Mouse (Mus musculus): ENCODE measurements at regions not wholly inside any gene's neighbourhood (a gene's known extent, or its start where the extent isn't known, plus 50 kb on each side); places are given as distances from the start of the nearest gene placed in this dataset.
"Not testable (repeated sequence)": the region's sequence is repeated elsewhere in the genome, so short reads cannot be mapped to it uniquely, and the experiment has no call there.

GRCm38 (mm10) chr5:78075203-78075602, 667.4 kb upstream of the Igfbp7 start:
- DNase-seq (ENCODE audit: low spot score): no peak

- no peak for DNase-seq (ENCODE audit: low spot score)
These were observed 624.9 kb upstream of the Igfbp7 start for GRCm38 (mm10) chr5:78032554-78033250.

GRCm38 (mm10) chr5:78017523-78017922, 609.7 kb upstream of the Igfbp7 start:
- no peak for DNase-seq (ENCODE audit: low spot score)

GRCm38 (mm10) chr5:77986449-77987047, 578.7 kb upstream of the Igfbp7 start:
- DNase-seq (ENCODE audit: low spot score): no peak

- DNase-seq (ENCODE audit: low spot score): no peak
These were observed 577.4 kb upstream of the Igfbp7 start for GRCm38 (mm10) chr5:77985269-77985668.

- not testable (repeated sequence) for DNase-seq (ENCODE audit: low spot score)
These were observed 532.2 kb upstream of the Igfbp7 start for GRCm38 (mm10) chr5:77940021-77940420.

- no peak for DNase-seq (ENCODE audit: low spot score)
These were observed 524.0 kb upstream of the Igfbp7 start for GRCm38 (mm10) chr5:77931874-77932273.

GRCm38 (mm10) chr5:77921186-77921585, 513.3 kb upstream of the Igfbp7 start:
- DNase-seq (ENCODE audit: low spot score): no peak

- no peak for DNase-seq (ENCODE audit: low spot score)
These were observed 509.3 kb upstream of the Igfbp7 start for GRCm38 (mm10) chr5:77917086-77917676.

- no peak for DNase-seq (ENCODE audit: low spot score)
These were observed 508.5 kb upstream of the Igfbp7 start for GRCm38 (mm10) chr5:77916375-77916774.

- DNase-seq (ENCODE audit: low spot score): no peak
These were observed 501.4 kb upstream of the Igfbp7 start for GRCm38 (mm10) chr5:77909218-77909617.

- not testable (repeated sequence) for DNase-seq (ENCODE audit: low spot score)
These were observed 484.2 kb upstream of the Igfbp7 start for GRCm38 (mm10) chr5:77892024-77892423.

- DNase-seq (ENCODE audit: low spot score): no peak
These were observed 480.7 kb upstream of the Igfbp7 start for GRCm38 (mm10) chr5:77888534-77888933.

- no peak for DNase-seq (ENCODE audit: low spot score)
These were observed 463.6 kb upstream of the Igfbp7 start for GRCm38 (mm10) chr5:77871403-77871802.

GRCm38 (mm10) chr5:77865342-77865741, 457.5 kb upstream of the Igfbp7 start:
- no peak for DNase-seq (ENCODE audit: low spot score)

- no peak for DNase-seq (ENCODE audit: low spot score)
These were observed 447.4 kb upstream of the Igfbp7 start for GRCm38 (mm10) chr5:77855191-77855590.

- DNase-seq (ENCODE audit: low spot score): no peak
These were observed 446.4 kb upstream of the Igfbp7 start for GRCm38 (mm10) chr5:77853999-77854784.

GRCm38 (mm10) chr5:77851645-77852044, 443.8 kb upstream of the Igfbp7 start:
- no peak for DNase-seq (ENCODE audit: low spot score)

- DNase-seq (ENCODE audit: low spot score): no peak
These were observed 430.6 kb upstream of the Igfbp7 start for GRCm38 (mm10) chr5:77838186-77839097.

- DNase-seq (ENCODE audit: low spot score): no peak
These were observed 420.1 kb upstream of the Igfbp7 start for GRCm38 (mm10) chr5:77827971-77828370.

GRCm38 (mm10) chr5:77826063-77826462, 418.2 kb upstream of the Igfbp7 start:
- no peak for DNase-seq (ENCODE audit: low spot score)

Data from heart, adult 8-10 months (tissue).